Mouse (Mus musculus) heart, postnatal 0 days (tissue): ENCODE data around the gene Faah. TPM values are rescaled to one million over a fixed set of nuclear protein-coding genes. Genes with fewer than 3 reads are reported as not detected.

Source experiments
- ATAC-seq: fragments of 200-750 bp; cut with Nextera tagmentation; 2 replicates; pipeline ENCODE4 v1.8.0; 2017; ENCODE audit warnings: low read depth, moderate number of reproducible peaks, moderate library complexity; ENCODE audit not compliant: insufficient read depth
- DNase-seq: peaks from one replicate; pipeline ENCODE4 v3.0.0-alpha.2; 2016; ENCODE audit warnings: low spot score
- H3K27ac ChIP-seq: fragments of 300-500 bp; sonication (generic); 2 replicates; pipeline ENCODE4 v1.5.1; 2014; ENCODE audit warnings: low read depth, mild to moderate bottlenecking
- H3K27me3 ChIP-seq: fragments of 300-500 bp; sonication (generic); 2 replicates; pipeline ENCODE4 v1.6.1; 2014; ENCODE audit warnings: low read length, mixed read lengths; ENCODE audit not compliant: control insufficient read depth, insufficient read depth
- H3K36me3 ChIP-seq: fragments of 300-500 bp; sonication (generic); replicated peaks from 2 replicates; pipeline ENCODE4 v1.6.1; 2014; ENCODE audit warnings: low read length, mixed read lengths; ENCODE audit not compliant: control insufficient read depth, insufficient read depth
- H3K4me1 ChIP-seq: fragments of 300-500 bp; sonication (generic); 2 replicates; pipeline ENCODE4 v1.6.1; 2014; ENCODE audit warnings: antibody characterized with exemption; ENCODE audit not compliant: control insufficient read depth, insufficient read depth
- H3K4me2 ChIP-seq: fragments of 300-500 bp; sonication (generic); 2 replicates; pipeline ENCODE4 v1.6.1; 2014; ENCODE audit warnings: low read depth, mild to moderate bottlenecking, low read length, moderate library complexity
- H3K4me3 ChIP-seq: fragments of 300-500 bp; sonication (generic); 2 replicates; pipeline ENCODE4 v1.5.1; 2014; ENCODE audit warnings: low read depth, low read length
- H3K9ac ChIP-seq: fragments of 300-500 bp; sonication (generic); replicated peaks from 2 replicates; pipeline ENCODE4 v1.6.1; 2014; ENCODE audit warnings: low read depth, low read length, mixed read lengths
- H3K9me3 ChIP-seq: fragments of 300-500 bp; sonication (generic); replicated peaks from 2 replicates; pipeline ENCODE4 v1.6.1; 2016; ENCODE audit warnings: low read length; ENCODE audit not compliant: control insufficient read depth
- CTCF ChIP-seq: IDR thresholded peaks from 2 replicates; pipeline ENCODE4 v1.5.1; 2016; ENCODE audit warnings: antibody characterized with exemption, control low read depth, low read depth
- EP300 ChIP-seq: IDR thresholded peaks from 2 replicates; pipeline ENCODE4 v1.6.1; 2016; ENCODE audit warnings: antibody characterized with exemption, low read depth
- WGBS: fragments of 180-500 bp; shearing (Covaris S2); extraction: QIAGEN DNeasy Blood & Tissue Kit; methylation state at CpG from one replicate; pipeline ENCODE4 v1.1.7; 2014; 5-methylcytosine and 5-hydroxymethylcytosine counted together
- polyA plus RNA-seq: library from polyadenylated mRNA; unstranded; fragments of >200 nt; fragmentation: Nextera tagmentation; extraction: Ambion mirVana; gene quantifications from 2 replicates; pipeline ENCODE4 v1.2.1, GENCODE M21; 2015
- total RNA-seq: library from RNA; depleted of rRNA; stranded (reverse); fragments of >200 nt; gene quantifications from 2 replicates; pipeline ENCODE4 v1.2.3, GENCODE M21; 2014; ENCODE audit warnings: low replicate concordance

Gene Faah
- total and polyA plus RNA-seq, 2 experiments from 2014 or later = 0.61 to 0.80 TPM

DNA sequence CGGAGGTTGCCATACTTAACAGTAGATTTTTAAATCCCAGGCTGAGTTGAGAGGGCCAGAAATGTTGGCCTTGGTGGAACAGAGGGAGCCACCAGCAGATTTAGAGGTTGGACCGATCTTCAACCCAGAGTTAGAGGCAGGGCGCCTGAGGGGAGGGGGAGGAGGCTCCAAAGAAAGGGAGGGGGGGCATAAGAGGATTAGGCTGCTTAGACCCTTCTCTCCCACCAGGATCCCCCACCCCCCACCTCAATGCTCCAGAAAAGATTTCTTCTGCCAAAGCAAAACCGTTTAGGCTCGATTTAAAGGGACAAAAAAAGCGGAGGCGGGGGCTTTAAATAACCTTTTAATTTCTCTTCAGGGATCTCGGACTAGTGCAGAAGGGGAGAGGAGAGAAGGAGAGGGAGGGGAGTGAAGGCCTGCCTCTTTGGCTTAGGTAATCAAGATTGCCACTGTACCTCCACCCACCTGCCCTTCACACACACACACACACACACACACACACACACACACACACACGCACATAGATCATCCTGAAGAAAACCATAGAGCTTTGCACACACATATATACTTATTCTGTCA, 76.4 kb downstream of the Faah start:
- ATAC-seq = no peak
- H3K9ac ChIP-seq = no peak overlapping the region
- no peaks in the 10 kb centered on the region for H3K9me3 ChIP-seq
- no peaks in the 10 kb centered on the region for H3K4me1 ChIP-seq
- H3K4me3 ChIP-seq = no peak overlapping the region
- no peak for DNase-seq
- peaks cover 100% of the 10 kb centered on the region for H3K27me3 ChIP-seq
- 9% methylated on average over 9 of the region's 9 CpGs for WGBS
- no peak overlapping the region for H3K27ac ChIP-seq
- TF ChIP-seq CTCF = no peak
- TF ChIP-seq EP300 = no peak
- no peaks in the 10 kb centered on the region for H3K36me3 ChIP-seq
- H3K4me2 ChIP-seq = no peak overlapping the region

DNA sequence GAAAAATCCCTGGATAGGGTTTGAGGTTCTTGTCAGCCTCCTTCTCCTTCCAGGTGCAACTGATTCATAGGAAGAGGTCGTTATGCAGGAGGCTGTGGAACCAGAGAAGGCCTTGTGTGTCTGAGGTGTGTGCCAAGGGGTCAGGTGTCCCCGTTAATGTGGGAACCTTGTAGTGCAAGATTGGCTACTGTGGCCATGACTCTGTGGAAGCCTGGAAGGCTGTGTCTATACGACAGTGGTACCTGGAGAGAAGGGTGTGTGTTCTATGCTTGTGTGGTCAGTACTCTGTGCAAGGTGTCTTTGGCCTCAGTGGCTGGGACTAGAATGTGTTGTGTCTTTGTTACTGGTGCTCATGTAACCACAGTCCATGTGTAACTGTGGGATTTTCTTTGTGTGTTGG, 77.0 kb downstream of the Faah start:
- H3K27ac ChIP-seq = no peak overlapping the region
- H3K27me3 ChIP-seq = peaks cover 100% of the 10 kb centered on the region
- no peaks in the 10 kb centered on the region for H3K9me3 ChIP-seq
- H3K4me1 ChIP-seq = no peaks in the 10 kb centered on the region
- H3K4me2 ChIP-seq = no peak overlapping the region
- H3K36me3 ChIP-seq = no peaks in the 10 kb centered on the region
- no peak overlapping the region for H3K4me3 ChIP-seq
- 9% methylated on average over 3 of the region's 3 CpGs for whole genome bisulfite sequencing
- no peak for ATAC-seq
- no peak overlapping the region for H3K9ac ChIP-seq
- no peak for TF ChIP-seq CTCF
- no peak for TF ChIP-seq EP300
- DNase-seq = no peak

- H3K4me3 ChIP-seq = peak within 1 kb of the TSS; percentile 37
- DNase-seq (no peak), ATAC-seq (no peak)
- H3K9me3 ChIP-seq = no peaks in the 10 kb centered on the region
- H3K27me3 ChIP-seq = peaks cover 100% of the 10 kb centered on the region
- peak within 1 kb of the TSS; percentile 52 for H3K4me2 ChIP-seq
- H3K36me3 ChIP-seq = no peaks in the 10 kb centered on the region
- H3K4me1 ChIP-seq = no peaks in the 10 kb centered on the region
- no peak within 1 kb of the TSS for H3K27ac ChIP-seq
- WGBS = 1% methylated on average over 69 of the region's 71 CpGs
- no peak for TF ChIP-seq CTCF
- TF ChIP-seq EP300 = no peak
- H3K9ac ChIP-seq = no peak within 1 kb of the TSS
These were observed 78.2 kb downstream of the Faah start, which contains the start of gene Dmbx1 for GRCm38 (mm10) chr4:115939295-115940102. TSS of gene Dmbx1 (minus strand) at chr4:115939926.

GRCm38 (mm10) chr4:115938276-115939160, 79.2 kb downstream of the Faah start:
- ATAC-seq (no peak), DNase-seq (no peak)
- H3K9me3 ChIP-seq = no peaks in the 10 kb centered on the region
- no peaks in the 10 kb centered on the region for H3K4me1 ChIP-seq
- WGBS = 3% methylated on average over 37 of the region's 37 CpGs
- no peak for TF ChIP-seq CTCF
- TF ChIP-seq EP300 = no peak
- H3K4me3 ChIP-seq = 0 out of 2 replicates have a peak overlapping the region, but pooled peaks have one; percentile 37
- no peak overlapping the region for H3K4me2 ChIP-seq
- no peak overlapping the region for H3K9ac ChIP-seq
- H3K27me3 ChIP-seq = peaks cover 100% of the 10 kb centered on the region
- H3K36me3 ChIP-seq = no peaks in the 10 kb centered on the region
- no peak overlapping the region for H3K27ac ChIP-seq
